ENCODE assay signal across 15 mouse cellular contexts in genomic region chr13:23695514-23695913, GRCm38 (mm10). TPM values are rescaled to one million over a fixed set of nuclear protein-coding genes. Genes with fewer than 3 reads are reported as not detected.
DNase-seq lines count a peak whose midpoint lies in the region; ATAC-seq and TF ChIP-seq lines count a peak whose summit lies in the region.
"Had no signal": no experiment of that assay in that cellular context is flagged by ENCODE, and none has a peak within 500 bp of the region (broad histone marks: within the 10 kb centered on the region; RNA-seq: fewer than 3 reads in every experiment).

Gene Hist1h1t, plus strand, starts transcription at chr13:23695814.

- H3K9ac ChIP-seq in heart, embryonic 12.5 days = no peak within 1 kb of the TSS
- H3K9ac ChIP-seq in lung, embryonic 15.5 days = no peak within 1 kb of the TSS
- peak within 1 kb of the TSS; percentile 65 for H3K9ac ChIP-seq in MEL (ENCODE audit: control insufficient read depth, low read depth, low read length, poor library complexity, severe bottlenecking)
- H3K9ac ChIP-seq in limb, embryonic 15.5 days = no peak within 1 kb of the TSS

- H3K4me1 ChIP-seq in heart, embryonic 12.5 days (replicated peaks) = peaks cover 14% of the 10 kb centered on the region
- H3K4me1 ChIP-seq in lung, embryonic 15.5 days = peaks cover 21% of the 10 kb centered on the region
- H3K4me1 ChIP-seq in lung, adult 2 months (ENCODE audit: control insufficient read depth, insufficient read depth, low read length) = peaks cover 2% of the 10 kb centered on the region
- peaks cover 0 to 21% of the 10 kb centered on the region in 2 experiments; a peak in 2 of 4 replicates for H3K4me1 ChIP-seq in MEL (ENCODE audit: control insufficient read depth in 1 of 2, insufficient read depth in 2 of 2, low read length in 2 of 2)
- peaks cover 18% of the 10 kb centered on the region for H3K4me1 ChIP-seq in limb, embryonic 15.5 days

- TF ChIP-seq POLR2A in lung, adult 2 months (IDR thresholded peaks at IDR 0.05; ENCODE audit: borderline replicate concordance, extremely low read depth, low read depth, low read length) = no peak
- no peak for TF ChIP-seq POLR2A in MEL (IDR thresholded peaks at IDR 0.05; ENCODE audit: control insufficient read depth in 1 of 2, insufficient read depth in 1 of 2, low read depth in 1 of 2, low read length in 2 of 2, poor library complexity in 1 of 2)

- H3K4me2 ChIP-seq in heart, embryonic 12.5 days = peak within 1 kb of the TSS; percentile 38
- peak within 1 kb of the TSS; percentile 25 for H3K4me2 ChIP-seq in lung, embryonic 15.5 days
- peak within 1 kb of the TSS; percentile 17; the same call in 1 of the 2 replicates for H3K4me2 ChIP-seq in limb, embryonic 15.5 days

- WGBS in heart, embryonic 12.5 days = 45% methylated on average over 12 of the region's 13 CpGs
- WGBS in lung, embryonic 15.5 days = 46% methylated on average over 13 of the region's 13 CpGs
- 56% methylated on average over 13 of the region's 13 CpGs for WGBS in lung, adult 2 months
- 54% methylated on average over 13 of the region's 13 CpGs for WGBS in limb, embryonic 15.5 days

- no peak within 1 kb of the TSS for H3K4me3 ChIP-seq in heart, embryonic 12.5 days
- H3K4me3 ChIP-seq in lung, embryonic 15.5 days = no peak within 1 kb of the TSS
- no peak within 1 kb of the TSS for H3K4me3 ChIP-seq in lung, adult 2 months (replicated peaks; ENCODE audit: extremely low read depth, low read depth, low read length)
- H3K4me3 ChIP-seq in MEL (ENCODE audit: control insufficient read depth in 1 of 2, insufficient read depth in 1 of 2, low read depth in 2 of 2, low read length in 2 of 2) = peak within 1 kb of the TSS; percentile 12 to 19
- no peak within 1 kb of the TSS for H3K4me3 ChIP-seq in limb, embryonic 15.5 days

- TF ChIP-seq RAD21 in MEL (IDR thresholded peaks at IDR 0.05; ENCODE audit: low read depth, low read length) = no peak

- intact Hi-C loops in heart, postnatal 14 days (cut with DNase I) = loop anchor here (5.0 kb wide), 3 partner anchors 73 to 153 kb away; partner anchors contain the start of genes Hist1h1e, Hist1h2be, Hist1h2bh and Hist1h3f
- intact Hi-C loops in left cerebral cortex, postnatal 25 days (cut with DNase I) = loop anchor here (5.0 kb wide), 1 partner anchor 1653 kb away; the partner anchor contains the start of genes Hist1h2ag, Hist1h2bj and Hist1h4i

- no peaks in the 10 kb centered on the region for H3K9me3 ChIP-seq in heart, embryonic 12.5 days (replicated peaks)
- H3K9me3 ChIP-seq in lung, embryonic 15.5 days = no peaks in the 10 kb centered on the region
- H3K9me3 ChIP-seq in MEL (replicated peaks; ENCODE audit: insufficient read depth, low read length) = no peaks in the 10 kb centered on the region
- H3K9me3 ChIP-seq in limb, embryonic 15.5 days = no peaks in the 10 kb centered on the region

- no peaks in the 10 kb centered on the region; the same call in 1 of the 2 replicates for H3K79me2 ChIP-seq in MEL (ENCODE audit: control insufficient read depth, insufficient read depth, low read length, poor library complexity)

- no peaks in the 10 kb centered on the region for H3K27me3 ChIP-seq in heart, embryonic 12.5 days (replicated peaks)
- H3K27me3 ChIP-seq in lung, embryonic 15.5 days = no peaks in the 10 kb centered on the region
- H3K27me3 ChIP-seq in MEL (ENCODE audit: control insufficient read depth in 1 of 2, insufficient read depth in 2 of 2, low read length in 2 of 2) = no peaks in the 10 kb centered on the region
- no peaks in the 10 kb centered on the region for H3K27me3 ChIP-seq in limb, embryonic 15.5 days

- TF ChIP-seq EP300 in MEL (IDR thresholded peaks at IDR 0.05; ENCODE audit: low read depth in 1 of 2, low read length in 2 of 2) = no peak

- no peaks in the 10 kb centered on the region for H3K36me3 ChIP-seq in heart, embryonic 12.5 days
- no peaks in the 10 kb centered on the region for H3K36me3 ChIP-seq in lung, embryonic 15.5 days
- peaks cover 0 to 35% of the 10 kb centered on the region in 2 experiments; a peak in 2 of 4 replicates for H3K36me3 ChIP-seq in MEL (ENCODE audit: control insufficient read depth in 1 of 2, insufficient read depth in 2 of 2, low read length in 2 of 2)
- no peaks in the 10 kb centered on the region for H3K36me3 ChIP-seq in limb, embryonic 15.5 days

- TF ChIP-seq CTCF in lung, adult 2 months (IDR thresholded peaks at IDR 0.05; ENCODE audit: insufficient read depth, low read length) = no peak
- TF ChIP-seq CTCF in MEL (IDR thresholded peaks at IDR 0.05 in 2 of 3, conservative IDR thresholded peaks at IDR 0.05 in 1 of 3; ENCODE audit: control insufficient read depth in 1 of 3, insufficient read depth in 1 of 3, low read depth in 2 of 3, low read length in 3 of 3, poor library complexity in 1 of 3, severe bottlenecking in 1 of 3) = no peak

- ATAC-seq in heart, embryonic 12.5 days (ENCODE audit: insufficient number of reproducible peaks, low FRiP score) = no peak
- ATAC-seq in lung, embryonic 15.5 days (ENCODE audit: borderline replicate concordance, extremely low read depth, low FRiP score, low TSS enrichment) = no peak
- ATAC-seq in limb, embryonic 15.5 days (ENCODE audit: insufficient number of reproducible peaks, low FRiP score, low TSS enrichment, low read depth) = no peak
- ATAC-seq in CD4-positive, CD25-positive, alpha-beta regulatory T cell, adult 4 months = no peak
- ATAC-seq: hindbrain, postnatal 0 days had no signal

- DNase-seq in heart, postnatal 14 days = no peak
- DNase-seq in lung, adult 2 months = no peak
- DNase-seq in MEL (ENCODE audit: low read depth, low spot score) = no peak
- DNase-seq in left cerebral cortex, postnatal 25 days (ENCODE audit: low spot score in 2 of 2) = no peak
- DNase-seq: adrenal gland, postnatal 25 days; cerebellum, adult 18-20 months; left cerebral cortex, postnatal 4 days had no signal

- H3K27ac ChIP-seq in heart, embryonic 12.5 days (ENCODE audit: poor library complexity, severe bottlenecking) = no peak within 1 kb of the TSS
- peak within 1 kb of the TSS; percentile 50 for H3K27ac ChIP-seq in lung, embryonic 15.5 days
- H3K27ac ChIP-seq in MEL (ENCODE audit: control insufficient read depth, low read depth, low read length) = peak within 1 kb of the TSS; percentile 92
- no peak within 1 kb of the TSS for H3K27ac ChIP-seq in limb, embryonic 15.5 days
- H3K27ac ChIP-seq: hindbrain, postnatal 0 days had no signal

TF ChIP-seq in MEL, 35 proteins besides CTCF, POLR2A, EP300 and RAD21:
- TF ChIP-seq MAFK (IDR thresholded peaks at IDR 0.05; ENCODE audit: borderline replicate concordance, low read depth, low read length) (no peak), MAZ (IDR thresholded peaks at IDR 0.05; ENCODE audit: low read depth, low read length) (no peak), ZMIZ1 (IDR thresholded peaks at IDR 0.05; ENCODE audit: low read depth, low read length) (no peak), POLR2AphosphoS2 (IDR thresholded peaks at IDR 0.05; ENCODE audit: low read length) (no peak), ZKSCAN1 (IDR thresholded peaks at IDR 0.05; ENCODE audit: low read depth, low read length) (no peak), KAT2A (conservative IDR thresholded peaks at IDR 0.05; ENCODE audit: low read depth, low read length) (no peak), TCF12 (IDR thresholded peaks at IDR 0.05; ENCODE audit: low read depth, low read length) (no peak), RCOR1 (IDR thresholded peaks at IDR 0.05; ENCODE audit: low read depth, low read length) (no peak), ELF1 (IDR thresholded peaks at IDR 0.05; ENCODE audit: low read depth, low read length) (no peak)

RNA-seq across cellular contexts. Expression of gene Hist1h1t, which starts in this region (rescaled TPM):
- not detected in 2 replicates for polyA plus RNA-seq in heart, embryonic 12.5 days (2016; fragmentation: Nextera tagmentation; extraction: Ambion mirVana)
- under 1 TPM; 0.31 to 0.32 TPM for total RNA-seq in heart, postnatal 14 days (2021)
- polyA plus RNA-seq in lung, embryonic 15.5 days (2015; fragmentation: Nextera tagmentation; extraction: Ambion mirVana) = 0.22 and 0.35 TPM in 2 replicates
- not detected in 2 replicates for polyA plus RNA-seq in lung, adult 2 months (2012; rRNA removed)
- 2.7 and 6.3 TPM in 2 replicates for total RNA-seq in MEL (2012; rRNA removed)
- not detected for polyA plus RNA-seq in MEL (2012; ENCODE audit: insufficient read depth in 1 of 2, insufficient read length in 2 of 2, low read depth in 1 of 2, low replicate concordance in 2 of 2, missing spikeins in 1 of 2)
- polyA plus RNA-seq in limb, embryonic 15.5 days (2015; fragmentation: Nextera tagmentation; extraction: Ambion mirVana) = 0.20 TPM in 1 of 2 replicates, not detected in the other
- total RNA-seq in left cerebral cortex, postnatal 25 days (2021) = not detected
- polyA plus RNA-seq in CD4-positive, CD25-positive, alpha-beta regulatory T cell, adult 4 months (2017; shearing (Covaris generic)) = not detected
- total RNA-seq: adrenal gland, postnatal 25 days; left cerebral cortex, postnatal 4 days had no signal
- polyA plus RNA-seq: C2C12; hindbrain, postnatal 0 days; large intestine, adult 2 months; midbrain, postnatal 0 days had no signal

Comparison
In these comparisons a context has a peak if more than half of its experiments do, and no peak if none do; other contexts are left out.
1. H3K27ac ChIP-seq: peak in lung, embryonic 15.5 days (single experiment) and MEL (single experiment); none in heart, embryonic 12.5 days (single experiment) and limb, embryonic 15.5 days (single experiment).
2. H3K4me3 ChIP-seq: peak in MEL (2 of 2); none in heart, embryonic 12.5 days (single experiment), lung, embryonic 15.5 days (single experiment), lung, adult 2 months (single experiment) and limb, embryonic 15.5 days (single experiment).
3. Peak in every context shown above with its lines, with median percentiles within 50 percentile points of each other: H3K4me2 ChIP-seq.